Mouse (Mus musculus) G1E (cell line): Measurements from ENCODE around the gene Prmt8.

Experiments used
- CTCF ChIP-seq: IDR thresholded peaks from 2 replicates; pipeline ENCODE4 v1.5.1; 2012; ENCODE audit warnings: low read depth, low read length, inconsistent platforms, mixed read lengths
- GATA1 ChIP-seq: IDR thresholded peaks from 2 replicates; pipeline ENCODE4 v1.6.1; 2012; ENCODE audit warnings: borderline replicate concordance, low read length, inconsistent platforms, mixed read lengths
- GATA2 ChIP-seq: IDR thresholded peaks from 2 replicates; pipeline ENCODE4 v1.6.1; 2012; ENCODE audit warnings: low read depth, low read length, inconsistent platforms, borderline replicate concordance
- POLR2AphosphoS5 ChIP-seq: IDR thresholded peaks from 2 replicates; pipeline ENCODE4 v1.6.1; 2012; ENCODE audit warnings: low read depth, low read length, inconsistent platforms; ENCODE audit not compliant: insufficient replicate concordance
- TAL1 ChIP-seq: conservative IDR thresholded peaks from 2 replicates; pipeline ENCODE4 v1.6.1; 2012; ENCODE audit warnings: low read depth, low read length, inconsistent platforms, mixed read lengths

DNA sequence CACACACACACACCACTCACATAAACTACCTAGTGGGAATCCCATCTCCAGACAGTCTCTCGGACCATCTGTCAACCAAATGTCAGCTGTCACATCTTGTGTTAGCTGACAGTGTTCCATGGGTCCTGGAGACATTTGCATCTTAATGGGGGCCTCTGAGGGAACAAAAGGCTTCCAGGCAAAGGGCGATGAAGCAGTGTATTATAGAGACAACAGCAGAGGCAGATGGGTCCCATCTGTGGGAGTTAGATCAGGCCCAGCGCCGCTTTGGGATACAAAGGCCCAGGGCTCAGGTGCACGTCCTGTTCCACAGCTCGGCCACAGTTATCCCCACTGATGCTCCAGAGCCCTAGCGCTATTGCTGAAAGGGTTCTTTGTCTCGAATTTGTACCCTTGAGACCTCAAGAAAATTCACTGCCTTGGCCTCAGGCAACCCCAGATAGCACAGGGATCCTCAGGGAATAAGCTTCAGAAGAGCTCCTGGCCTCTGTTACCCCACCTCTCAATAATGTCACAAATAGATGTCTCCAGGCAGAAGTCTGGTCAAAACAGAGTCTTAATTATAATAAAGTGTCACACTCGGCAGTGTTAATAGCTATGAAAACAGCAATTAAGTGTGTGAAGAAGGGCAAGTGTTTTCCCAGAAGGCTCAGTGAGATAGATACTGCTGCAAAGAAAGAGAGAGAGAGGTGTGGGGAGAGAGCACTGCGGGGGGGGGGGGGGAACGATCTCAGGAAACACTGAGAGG is 68.1 kb downstream of the Prmt8 start:
- TF ChIP-seq CTCF (no peak), GATA1 (no peak), POLR2AphosphoS5 (no peak), TAL1 (no peak), GATA2 (no peak)
